Mouse (Mus musculus) cerebellum, adult 2 months (tissue): ENCODE measurements around the gene St6galnac6. TPM values are rescaled to one million over a fixed set of nuclear protein-coding genes. Genes with fewer than 3 reads are reported as not detected.

Experiments
- DNase-seq, 2 experiments: peaks; one replicate each; pipeline ENCODE4 v3.0.0; 2021
- H3K27ac ChIP-seq: fragments of 200-500 bp; 2 replicates; pipeline ENCODE4 v1.5.1; 2012; ENCODE audit warnings: low read length, control low read depth, inconsistent platforms; ENCODE audit not compliant: insufficient read depth
- H3K27me3 ChIP-seq: fragments of 200-500 bp; 2 replicates; pipeline ENCODE4 v1.6.1; 2012; ENCODE audit warnings: inconsistent platforms, mild to moderate bottlenecking, low read length, moderate library complexity; ENCODE audit not compliant: control insufficient read depth, insufficient read depth
- H3K4me1 ChIP-seq: fragments of 200-500 bp; 2 replicates; pipeline ENCODE4 v1.6.1; 2011; ENCODE audit warnings: low read length; ENCODE audit not compliant: control insufficient read depth, insufficient read depth
- H3K4me3 ChIP-seq: fragments of 200-500 bp; replicated peaks from 2 replicates; pipeline ENCODE3; 2011; ENCODE audit warnings: mild to moderate bottlenecking, low read depth, low read length, control low read depth; ENCODE audit not compliant: insufficient read depth
- CTCF ChIP-seq: fragments of 200-500 bp; IDR thresholded peaks from 2 replicates; pipeline ENCODE4 v1.5.1; 2011; ENCODE audit warnings: low read depth, mild to moderate bottlenecking, control low read depth, low read length, moderate library complexity, borderline replicate concordance; ENCODE audit not compliant: insufficient read depth
- POLR2A ChIP-seq: fragments of 200-500 bp; IDR thresholded peaks from 2 replicates; pipeline ENCODE4 v1.6.1; 2011; ENCODE audit warnings: low read length, control low read depth, borderline replicate concordance; ENCODE audit not compliant: insufficient read depth
- WGBS: fragments of 180-500 bp; shearing (Covaris S2); methylation state at CpG from one replicate; pipeline ENCODE4 v1.1.7; 2018; 5-methylcytosine and 5-hydroxymethylcytosine counted together
- polyA plus RNA-seq: library from polyadenylated mRNA; depleted of rRNA; stranded (reverse); fragments of >200 nt; gene quantifications from 2 replicates; pipeline ENCODE4 v1.2.3, GENCODE M21; 2012

St6galnac6 gene
- polyA plus RNA-seq, 1 experiment: 89.5 TPM

DNA sequence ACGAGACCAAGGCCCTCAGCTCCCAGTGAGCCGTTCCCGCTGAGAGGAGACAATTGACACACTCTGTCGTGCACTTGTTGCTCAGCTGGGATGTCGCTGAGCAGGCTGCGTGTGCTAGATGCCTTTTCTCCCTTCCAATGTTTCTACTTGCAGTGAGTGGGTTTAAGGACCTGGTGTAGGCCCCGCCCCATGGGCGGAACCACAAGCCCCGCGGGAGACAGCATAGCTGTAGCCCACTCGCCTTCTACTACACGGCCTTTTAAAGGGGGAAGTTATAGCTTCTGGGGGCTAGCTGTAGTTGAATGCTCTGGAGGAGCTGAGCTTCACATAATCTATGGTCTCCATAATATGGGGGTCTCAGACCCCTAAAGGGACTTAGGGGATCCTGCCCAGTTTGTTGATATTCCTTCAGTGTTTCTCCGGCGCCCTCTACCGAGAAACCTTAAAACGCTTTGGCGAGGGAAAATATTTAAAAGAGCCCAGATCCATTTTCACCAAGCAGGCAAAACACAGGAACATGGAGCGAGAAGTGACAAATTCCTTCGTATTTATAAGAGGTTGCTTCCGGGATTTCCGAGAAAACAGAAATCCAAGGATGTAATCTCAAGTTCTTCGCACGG lies 11.2 kb downstream of the St6galnac6 start:
- no peak overlapping the region for H3K4me3 ChIP-seq
- peaks cover 3% of the 10 kb centered on the region; the same call in 1 of the 2 replicates for H3K4me1 ChIP-seq
- H3K27ac ChIP-seq: no peak overlapping the region
- no peaks in the 10 kb centered on the region for H3K27me3 ChIP-seq
- DNase-seq: no peak
- 21% methylated on average over 23 of the region's 23 CpGs for WGBS
- no peak for TF ChIP-seq POLR2A
- TF ChIP-seq CTCF: peak; percentile 37; the same call in 1 of the 2 replicates

DNA sequence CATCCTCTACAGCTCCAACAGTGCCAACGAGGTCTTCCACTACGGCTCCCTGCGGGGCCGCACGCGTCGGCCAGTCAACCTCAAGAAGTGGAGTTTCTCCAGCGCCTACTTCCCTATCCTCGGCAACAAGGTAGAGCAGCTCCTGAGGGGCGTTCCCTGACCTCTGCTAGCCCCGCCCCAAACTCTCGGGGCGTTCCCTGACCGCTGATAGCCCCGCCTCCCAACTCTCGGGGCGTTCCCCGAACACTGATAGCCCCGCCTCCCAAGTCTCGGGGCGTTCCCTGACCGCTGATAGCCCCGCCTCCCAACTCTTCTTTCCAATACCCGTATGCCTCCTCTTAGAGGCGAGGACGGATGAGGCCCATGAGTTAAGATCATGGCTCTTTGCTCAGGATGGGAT lies 12.8 kb downstream of the St6galnac6 start:
- Histone ChIP-seq H3K27me3 (no peaks in the 10 kb centered on the region), H3K4me3 (no peak overlapping the region), H3K4me1 (peaks cover 3% of the 10 kb centered on the region; the same call in 1 of the 2 replicates), H3K27ac (no peak overlapping the region)
- no peak for TF ChIP-seq CTCF
- no peak for TF ChIP-seq POLR2A
- 72% methylated on average over 26 of the region's 26 CpGs for WGBS
- no peak for DNase-seq

DNA sequence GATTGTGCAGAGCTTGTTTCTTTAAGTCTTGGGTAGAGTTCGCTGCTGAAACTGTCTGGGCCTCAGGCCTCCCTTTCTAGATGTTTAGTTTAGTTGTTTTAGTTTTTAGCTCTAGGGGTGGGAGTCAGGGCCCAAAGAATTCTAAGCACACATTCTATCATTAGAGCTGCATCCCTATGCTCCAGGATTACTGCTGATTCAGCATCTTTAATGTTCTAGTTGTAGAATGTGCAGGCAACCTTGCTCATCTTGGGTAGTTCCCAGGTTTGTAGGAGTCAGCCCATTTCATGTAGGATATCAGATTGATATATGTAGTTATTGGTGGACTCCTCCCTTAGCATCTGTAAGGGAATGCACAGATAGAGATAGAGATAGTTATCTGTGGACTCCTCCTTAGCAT lies 17.6 kb downstream of the St6galnac6 start:
- H3K27ac ChIP-seq: no peak overlapping the region
- WGBS: 94% methylated on average over 1 of the region's 1 CpGs

DNA sequence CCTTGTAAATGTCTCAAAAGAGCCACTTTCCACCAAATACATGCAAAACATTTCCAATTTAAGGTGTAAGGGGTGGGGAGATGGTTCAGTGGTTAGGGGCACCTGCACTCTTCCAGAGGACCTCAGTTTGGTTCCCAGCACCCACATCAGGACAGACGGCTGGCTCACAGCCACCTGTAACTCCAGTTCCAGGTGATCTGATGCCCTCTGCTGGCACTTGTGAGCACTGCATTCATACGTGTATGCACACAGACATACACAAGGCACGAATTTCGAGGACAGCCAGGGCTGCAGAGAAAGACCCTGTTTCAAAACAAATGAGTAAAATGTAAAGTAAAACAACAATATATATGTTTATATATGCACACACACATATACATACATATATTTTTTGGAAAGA lies 18.1 kb downstream of the St6galnac6 start:
- Histone ChIP-seq H3K4me3 (no peak overlapping the region), H3K27me3 (no peaks in the 10 kb centered on the region), H3K4me1 (no peaks in the 10 kb centered on the region), H3K27ac (no peak overlapping the region)
- no peak for DNase-seq
- 94% methylated on average over 4 of the region's 4 CpGs for WGBS
- TF ChIP-seq POLR2A (no peak), CTCF (peak; percentile 42; the same call in 1 of the 2 replicates)

More for the DNA sequence above, 17.6 kb downstream of the St6galnac6 start:
- Histone ChIP-seq H3K27me3 (no peaks in the 10 kb centered on the region), H3K4me1 (no peaks in the 10 kb centered on the region), H3K4me3 (no peak overlapping the region)
- no peak for TF ChIP-seq POLR2A
- no peak for TF ChIP-seq CTCF
- no peak for DNase-seq

DNA sequence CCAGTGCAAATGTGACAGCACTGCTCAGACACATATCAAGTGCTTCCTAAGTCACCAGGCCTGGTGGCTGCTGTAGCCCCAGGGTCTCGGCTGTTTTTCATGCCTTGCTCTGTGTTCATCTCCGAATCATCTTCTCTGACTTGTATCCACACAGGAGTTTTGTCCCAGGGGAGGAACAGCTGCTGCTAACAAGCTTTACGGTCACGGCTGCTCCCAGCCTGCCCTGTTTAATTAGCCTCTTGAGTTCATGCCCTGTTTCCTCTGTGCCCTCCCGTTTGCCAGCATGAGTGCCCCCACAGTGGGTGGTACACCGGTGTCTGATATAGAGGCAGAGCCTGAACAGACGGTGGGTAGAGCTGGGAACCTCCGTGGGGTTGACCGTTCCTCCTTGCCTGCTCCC lies 18.5 kb downstream of the St6galnac6 start:
- TF ChIP-seq CTCF: no peak
- no peak for TF ChIP-seq POLR2A
- Histone ChIP-seq H3K27me3 (no peaks in the 10 kb centered on the region), H3K4me3 (no peak overlapping the region), H3K4me1 (no peaks in the 10 kb centered on the region), H3K27ac (no peak overlapping the region)
- DNase-seq: no peak
- 24% methylated on average over 9 of the region's 9 CpGs for WGBS

DNA sequence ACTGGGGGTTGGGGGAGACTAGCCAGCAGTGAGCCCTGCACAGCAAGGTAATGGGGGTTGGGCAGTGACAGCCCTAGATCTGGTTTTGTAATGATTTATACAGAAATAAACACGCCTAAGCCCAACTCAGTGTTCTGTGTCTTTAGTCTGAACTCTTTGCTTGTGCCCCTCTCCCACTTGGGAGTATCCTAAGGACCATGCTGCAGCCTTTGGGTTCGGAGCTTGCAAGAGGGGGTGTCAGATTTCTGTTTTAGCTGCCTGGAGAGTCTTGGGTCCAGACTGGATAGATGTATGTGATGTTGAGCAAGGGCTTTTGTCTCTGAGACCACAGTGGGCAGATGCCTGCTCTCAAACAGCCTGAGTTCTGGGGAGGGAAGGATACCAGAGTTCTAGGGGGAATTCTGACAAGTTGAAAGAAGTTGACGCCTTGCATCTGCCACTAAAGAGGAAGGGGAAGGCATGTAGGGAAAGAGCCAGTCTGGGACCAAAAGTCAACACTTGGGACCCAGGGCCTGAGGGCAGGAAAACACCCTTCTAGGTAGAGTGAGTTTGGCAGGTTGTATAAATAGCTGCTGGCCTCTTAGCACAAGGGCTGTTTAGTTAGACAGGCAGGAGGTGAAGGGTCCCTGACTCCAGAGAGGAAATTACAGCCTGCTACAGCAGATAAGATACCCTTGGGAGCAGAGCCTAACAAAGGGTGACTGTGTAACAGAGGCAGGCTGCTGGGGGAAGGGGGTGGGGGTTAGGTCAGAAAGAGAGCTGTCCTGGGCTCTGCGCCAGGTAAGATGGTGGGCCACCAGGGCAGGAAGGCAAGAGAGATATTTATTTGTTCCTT lies 21.4 kb downstream of the St6galnac6 start:
- DNase-seq: no peak
- WGBS: 62% methylated on average over 4 of the region's 4 CpGs
- no peak overlapping the region for H3K4me3 ChIP-seq
- H3K4me1 ChIP-seq: peaks cover 11% of the 10 kb centered on the region
- no peaks in the 10 kb centered on the region for H3K27me3 ChIP-seq
- peak overlapping the region; percentile 11; the same call in 1 of the 2 replicates for H3K27ac ChIP-seq
- TF ChIP-seq CTCF (no peak), POLR2A (no peak)

DNA sequence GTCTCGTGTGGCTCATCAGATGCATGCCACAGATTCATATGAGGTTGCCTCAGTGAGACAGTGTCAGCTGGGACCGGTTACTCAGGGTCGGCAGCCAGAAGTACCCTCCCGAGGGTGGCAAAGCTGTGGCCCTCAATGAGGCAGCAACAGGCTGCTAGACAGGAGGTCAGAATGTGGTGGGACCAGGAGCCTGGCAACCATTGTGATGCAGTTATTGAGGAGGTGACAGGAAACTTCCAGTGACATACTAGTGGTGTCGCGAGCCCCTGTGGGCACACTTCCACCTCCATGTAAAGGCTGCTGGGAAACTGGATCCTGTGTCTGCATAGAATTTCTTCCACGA lies 22.0 kb downstream of the St6galnac6 start, which contains the start of gene Ak1:
Gene Ak1 (plus strand): TSS at position 242 of the 343 bp plus-strand sequence.
- Histone ChIP-seq H3K4me3 (no peak within 1 kb of the TSS), H3K27ac (peak within 1 kb of the TSS; percentile 11; the same call in 1 of the 2 replicates), H3K4me1 (peaks cover 14% of the 10 kb centered on the region), H3K27me3 (no peaks in the 10 kb centered on the region)
- no peak for TF ChIP-seq CTCF
- TF ChIP-seq POLR2A: no peak
- WGBS: 21% methylated on average over 7 of the region's 7 CpGs
- no peak for DNase-seq

DNA sequence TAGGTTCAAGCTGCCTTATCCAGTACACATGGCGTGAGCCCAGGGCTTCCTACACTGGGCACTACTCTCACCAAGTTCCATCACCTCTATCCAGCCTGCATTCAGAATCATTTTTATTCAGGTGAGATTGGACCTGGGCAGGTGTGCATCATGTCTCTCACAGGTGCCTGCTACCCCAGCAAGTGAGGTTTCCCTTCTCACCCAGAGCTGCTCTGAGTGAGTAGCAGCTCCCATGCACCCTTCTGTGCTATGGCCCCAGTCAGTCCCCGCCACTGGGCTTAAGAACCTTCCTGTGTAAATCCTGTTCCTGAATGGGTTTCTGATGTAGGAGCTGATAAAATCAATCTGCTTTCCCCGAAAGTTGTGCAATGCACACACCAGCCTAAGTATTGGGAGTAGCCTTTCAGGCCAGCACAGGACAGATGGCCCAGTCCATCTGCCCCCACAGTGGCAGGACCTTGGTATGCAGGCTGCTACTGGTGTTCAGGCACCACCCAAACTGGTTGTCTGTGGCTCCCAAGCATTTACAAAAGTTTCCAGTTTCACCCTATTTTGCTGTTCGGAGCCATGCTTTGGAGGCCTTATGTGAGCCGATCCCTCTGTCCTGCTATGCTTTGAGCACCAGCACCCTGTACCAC lies 24.7 kb downstream of the St6galnac6 start:
- no peak overlapping the region for H3K4me3 ChIP-seq
- no peaks in the 10 kb centered on the region for H3K27me3 ChIP-seq
- peak in 1 of 2 experiments; percentile 36 for DNase-seq
- H3K4me1 ChIP-seq: peaks cover 41% of the 10 kb centered on the region
- 77% methylated on average over 5 of the region's 5 CpGs for WGBS
- 0 out of 2 replicates have a peak overlapping the region, but pooled peaks have one; percentile 38 for H3K27ac ChIP-seq
- no peak for TF ChIP-seq POLR2A
- TF ChIP-seq CTCF: 0 out of 2 replicates have a peak, but pooled peaks have one; percentile 1
